Mouse (Mus musculus) forebrain, embryonic 14.5 days (tissue): ENCODE data around the gene Nsun2. TPM values are rescaled to one million over a fixed set of nuclear protein-coding genes. Genes with fewer than 3 reads are reported as not detected.
"Not testable (repeated sequence)": the region's sequence is repeated elsewhere in the genome, so short reads cannot be mapped to it uniquely, and the experiment has no call there.

Experiments used
- ATAC-seq: fragments of 200-750 bp; cut with Nextera tagmentation; 2 replicates; pipeline ENCODE4 v1.8.0; 2017; ENCODE audit warnings: mild to moderate bottlenecking, moderate library complexity
- DNase-seq: peaks from one replicate; pipeline ENCODE4 v3.0.0-alpha.2; 2015; ENCODE audit warnings: low spot score
- H3K27ac ChIP-seq: fragments of 300-500 bp; sonication (generic); 2 replicates; pipeline ENCODE4 v1.5.1; 2014; ENCODE audit warnings: low read depth, mild to moderate bottlenecking, control low read depth, low read length, moderate library complexity
- H3K27me3 ChIP-seq: fragments of 300-500 bp; sonication (generic); replicated peaks from 2 replicates; pipeline ENCODE4 v1.6.1; 2014; ENCODE audit warnings: low read length, control low read depth, mixed read lengths; ENCODE audit not compliant: control insufficient read depth, insufficient read depth
- H3K36me3 ChIP-seq: fragments of 300-500 bp; sonication (generic); 2 replicates; pipeline ENCODE4 v1.6.1; 2014; ENCODE audit warnings: low read length, control low read depth; ENCODE audit not compliant: control insufficient read depth, insufficient read depth
- H3K4me1 ChIP-seq: fragments of 300-500 bp; sonication (generic); 2 replicates; pipeline ENCODE4 v1.6.1; 2014; ENCODE audit warnings: antibody characterized with exemption, low read length, control low read depth; ENCODE audit not compliant: control insufficient read depth, insufficient read depth
- H3K4me2 ChIP-seq: fragments of 300-500 bp; sonication (generic); 2 replicates; pipeline ENCODE4 v1.6.1; 2014; ENCODE audit warnings: mild to moderate bottlenecking, control low read depth, low read length
- H3K4me3 ChIP-seq: fragments of 300-500 bp; sonication (generic); 2 replicates; pipeline ENCODE4 v1.5.1; 2014; ENCODE audit warnings: low read depth, low read length, control low read depth
- H3K9ac ChIP-seq: fragments of 300-500 bp; sonication (generic); 2 replicates; pipeline ENCODE4 v1.6.1; 2014; ENCODE audit warnings: mild to moderate bottlenecking, low read length, control low read depth, moderate library complexity
- H3K9me3 ChIP-seq: fragments of 300-500 bp; sonication (generic); replicated peaks from 2 replicates; pipeline ENCODE4 v1.6.1; 2016; ENCODE audit warnings: low read length, control low read depth, mixed read lengths; ENCODE audit not compliant: control insufficient read depth
- WGBS: fragments of 180-500 bp; shearing (Covaris S2); extraction: QIAGEN DNeasy Blood & Tissue Kit; methylation state at CpG from one replicate; pipeline ENCODE4 v1.1.7; 2014; 5-methylcytosine and 5-hydroxymethylcytosine counted together
- polyA plus RNA-seq: library from polyadenylated mRNA; unstranded; fragments of >200 nt; fragmentation: Nextera tagmentation; extraction: Ambion mirVana; gene quantifications from 2 replicates; pipeline ENCODE4 v1.2.1, GENCODE M21; 2014

Gene Nsun2
- polyA plus RNA-seq, 1 experiment from 2014 or later: 86.2 TPM

DNA sequence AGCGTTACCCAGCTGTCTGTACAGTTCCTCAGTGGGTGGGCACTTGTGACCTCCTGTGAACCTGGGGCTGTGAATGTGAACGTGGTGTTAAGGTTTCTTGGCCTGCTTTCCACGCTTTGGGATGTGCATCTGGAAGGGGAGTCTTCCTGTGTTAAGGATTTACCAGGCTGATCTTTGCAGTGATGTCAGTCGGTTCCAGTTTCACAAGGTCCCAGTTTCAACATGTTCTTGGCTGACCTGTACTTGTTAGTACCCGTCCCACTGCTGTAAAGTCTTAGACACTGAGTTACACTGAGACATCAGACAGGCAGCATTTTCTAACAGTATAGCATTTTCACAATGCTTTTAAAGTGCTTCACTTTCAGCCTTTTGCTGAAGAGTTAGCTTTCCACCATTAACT, 90.3 kb downstream of the Nsun2 start:
- no peak overlapping the region for H3K9ac ChIP-seq
- H3K27ac ChIP-seq: no peak overlapping the region
- H3K4me2 ChIP-seq: no peak overlapping the region
- 72% methylated on average over 5 of the region's 5 CpGs for WGBS
- no peaks in the 10 kb centered on the region for H3K9me3 ChIP-seq
- ATAC-seq (no peak), DNase-seq (no peak)
- H3K27me3 ChIP-seq: no peaks in the 10 kb centered on the region
- no peaks in the 10 kb centered on the region for H3K4me1 ChIP-seq
- no peak overlapping the region for H3K4me3 ChIP-seq
- H3K36me3 ChIP-seq: peaks cover 89% of the 10 kb centered on the region

DNA sequence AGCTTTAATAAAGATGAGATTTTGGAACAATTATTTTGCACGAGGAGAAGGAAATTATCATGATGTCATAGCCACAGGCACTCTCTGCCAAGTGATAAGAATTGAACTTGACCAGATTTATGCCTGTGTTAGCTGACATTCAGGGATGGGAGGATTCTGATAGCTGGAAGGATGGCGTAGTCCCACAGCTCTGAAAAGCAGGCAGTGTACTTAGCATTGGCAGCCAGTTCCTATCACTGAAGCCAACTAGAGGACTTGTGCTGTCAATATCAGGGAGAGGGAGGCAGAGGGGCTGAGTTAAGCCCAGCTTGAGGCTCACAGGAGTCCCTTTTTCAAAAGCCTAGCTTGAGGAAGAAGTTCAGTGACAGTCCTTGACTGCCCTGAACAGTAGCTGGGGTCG, 91.0 kb downstream of the Nsun2 start:
- 97% methylated on average over 3 of the region's 3 CpGs for WGBS
- Histone ChIP-seq H3K36me3 (peaks cover 89% of the 10 kb centered on the region), H3K27me3 (no peaks in the 10 kb centered on the region), H3K4me2 (no peak overlapping the region), H3K4me1 (no peaks in the 10 kb centered on the region), H3K27ac (no peak overlapping the region), H3K4me3 (no peak overlapping the region), H3K9ac (no peak overlapping the region), H3K9me3 (no peaks in the 10 kb centered on the region)
- ATAC-seq (no peak), DNase-seq (no peak)

- no peak overlapping the region for H3K4me2 ChIP-seq
- no peak overlapping the region for H3K27ac ChIP-seq
- 95% methylated on average over 3 of the region's 3 CpGs for WGBS
- H3K36me3 ChIP-seq: peaks cover 98% of the 10 kb centered on the region
- DNase-seq (no peak), ATAC-seq (no peak)
- no peak overlapping the region for H3K9ac ChIP-seq
- H3K4me3 ChIP-seq: no peak overlapping the region
- no peaks in the 10 kb centered on the region for H3K4me1 ChIP-seq
- H3K27me3 ChIP-seq: no peaks in the 10 kb centered on the region
- H3K9me3 ChIP-seq: no peaks in the 10 kb centered on the region
These were observed 94.4 kb downstream of the Nsun2 start for GRCm38 (mm10) chr13:69627941-69628340.

DNA sequence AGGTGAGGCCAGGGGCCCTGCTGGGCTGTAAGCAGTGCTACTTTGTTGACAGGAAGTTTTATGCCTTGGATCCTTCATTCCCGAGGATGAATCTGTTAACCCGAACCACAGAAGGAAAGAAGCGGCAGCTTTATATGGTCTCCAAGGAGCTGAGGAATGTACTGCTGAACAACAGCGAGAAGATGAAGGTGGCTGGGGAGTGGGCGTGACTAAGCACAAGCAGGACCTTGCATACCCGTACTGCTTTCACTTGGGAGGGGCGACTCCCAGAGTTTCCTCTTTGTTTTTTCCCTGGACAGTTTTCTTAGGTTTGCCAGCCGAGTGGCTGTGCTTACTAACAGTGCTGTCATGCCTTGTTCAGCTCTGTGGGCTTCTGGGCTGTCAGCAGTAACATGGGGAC, 97.0 kb downstream of the Nsun2 start:
- no peak for ATAC-seq
- H3K27me3 ChIP-seq: no peaks in the 10 kb centered on the region
- H3K27ac ChIP-seq: no peak overlapping the region
- H3K36me3 ChIP-seq: peaks cover 99% of the 10 kb centered on the region
- no peak overlapping the region for H3K4me2 ChIP-seq
- no peaks in the 10 kb centered on the region for H3K9me3 ChIP-seq
- H3K4me3 ChIP-seq: no peak overlapping the region
- H3K4me1 ChIP-seq: no peaks in the 10 kb centered on the region
- 75% methylated on average over 8 of the region's 8 CpGs for WGBS
- no peak for DNase-seq
- H3K9ac ChIP-seq: no peak overlapping the region

DNA sequence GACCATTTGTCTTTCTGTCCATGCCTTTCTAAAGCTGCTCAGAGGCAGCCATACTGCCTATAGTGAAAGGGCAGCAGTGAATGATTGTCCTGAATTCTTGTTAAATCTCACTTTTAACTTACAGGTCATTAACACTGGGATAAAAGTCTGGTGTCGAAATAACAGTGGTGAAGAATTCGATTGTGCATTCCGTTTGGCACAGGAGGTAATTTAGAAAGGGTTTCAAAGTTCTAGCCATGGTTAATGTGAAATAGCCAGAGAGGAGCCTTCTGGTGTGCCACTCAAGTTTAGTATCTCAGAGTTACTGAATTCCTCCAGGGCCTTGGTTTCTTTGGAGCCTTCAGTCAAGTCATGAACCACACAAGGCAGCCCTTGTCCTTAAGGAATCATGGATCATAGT, 97.6 kb downstream of the Nsun2 start:
- Histone ChIP-seq H3K9me3 (no peaks in the 10 kb centered on the region), H3K4me3 (no peak overlapping the region), H3K4me2 (no peak overlapping the region), H3K27me3 (no peaks in the 10 kb centered on the region), H3K27ac (no peak overlapping the region), H3K36me3 (peaks cover 97% of the 10 kb centered on the region), H3K9ac (no peak overlapping the region), H3K4me1 (no peaks in the 10 kb centered on the region)
- no peak for DNase-seq
- WGBS: 90% methylated on average over 3 of the region's 3 CpGs
- no peak for ATAC-seq

DNA sequence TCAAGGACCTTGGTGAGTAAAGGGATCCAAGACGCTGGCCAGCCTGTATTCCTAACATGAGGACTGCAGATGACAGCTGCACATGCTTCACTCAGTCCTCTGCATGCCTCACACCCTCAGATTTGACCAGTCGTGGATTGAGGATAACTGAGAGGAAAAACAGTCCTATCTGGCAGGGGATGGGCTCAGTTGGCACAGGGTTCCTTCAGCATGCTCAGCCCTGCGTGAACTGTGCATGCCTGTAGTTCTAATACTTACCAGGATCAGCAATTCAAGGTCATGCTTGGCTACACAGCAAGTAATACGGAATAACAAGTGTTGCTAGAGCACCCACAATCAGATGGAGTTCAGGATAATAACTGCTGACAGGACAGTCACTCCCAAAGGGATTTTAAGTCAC, 98.1 kb downstream of the Nsun2 start:
- Histone ChIP-seq H3K4me1 (no peaks in the 10 kb centered on the region), H3K27ac (no peak overlapping the region), H3K36me3 (peaks cover 96% of the 10 kb centered on the region), H3K4me3 (no peak overlapping the region), H3K9me3 (no peaks in the 10 kb centered on the region), H3K4me2 (no peak overlapping the region), H3K27me3 (no peaks in the 10 kb centered on the region), H3K9ac (no peak overlapping the region)
- no peak for ATAC-seq
- no peak for DNase-seq
- WGBS: 87% methylated on average over 4 of the region's 4 CpGs

GRCm38 (mm10) chr13:69633551-69633950, 100.0 kb downstream of the Nsun2 start:
- H3K4me1 ChIP-seq: no peaks in the 10 kb centered on the region
- no peaks in the 10 kb centered on the region for H3K9me3 ChIP-seq
- WGBS: 66% methylated on average over 9 of the region's 9 CpGs
- no peak overlapping the region for H3K4me3 ChIP-seq
- no peak for ATAC-seq
- DNase-seq: no peak
- H3K27ac ChIP-seq: no peak overlapping the region
- no peak overlapping the region for H3K4me2 ChIP-seq
- H3K27me3 ChIP-seq: no peaks in the 10 kb centered on the region
- no peak overlapping the region for H3K9ac ChIP-seq
- peaks cover 94% of the 10 kb centered on the region for H3K36me3 ChIP-seq

- Histone ChIP-seq H3K27ac (no peak overlapping the region), H3K9me3 (no peaks in the 10 kb centered on the region), H3K4me2 (no peak overlapping the region), H3K9ac (no peak overlapping the region), H3K4me1 (no peaks in the 10 kb centered on the region), H3K27me3 (no peaks in the 10 kb centered on the region), H3K36me3 (peaks cover 90% of the 10 kb centered on the region), H3K4me3 (no peak overlapping the region)
- DNase-seq (no peak), ATAC-seq (no peak)
- WGBS: 95% methylated on average over 2 of the region's 2 CpGs
These were observed 100.4 kb downstream of the Nsun2 start for GRCm38 (mm10) chr13:69633988-69634387.

- DNase-seq, H3K4me1 ChIP-seq, H3K4me2 ChIP-seq, H3K27me3 ChIP-seq, H3K9me3 ChIP-seq, H3K4me3 ChIP-seq, H3K9ac ChIP-seq, H3K27ac ChIP-seq, ATAC-seq: not testable (repeated sequence)
- H3K36me3 ChIP-seq: peaks cover 88% of the 10 kb centered on the region
- WGBS: 90% methylated on average over 7 of the region's 7 CpGs
These were observed 102.3 kb downstream of the Nsun2 start for GRCm38 (mm10) chr13:69635836-69636235.
